Mouse (Mus musculus): ENCODE results near the gene Mex3d. TPM values are rescaled to one million over a fixed set of nuclear protein-coding genes. Genes with fewer than 3 reads are reported as not detected.
"Not testable (repeated sequence)": the region's sequence is repeated elsewhere in the genome, so short reads cannot be mapped to it uniquely, and the experiment has no call there.

Mex3d gene
- polyA plus RNA-seq, 1 experiment from 2014 or later: 13.6 TPM

GRCm38 (mm10) chr10:80345929-80346328 lies 41.5 kb downstream of the Mex3d start:
- not testable (repeated sequence) for H3K4me2 ChIP-seq (ENCODE audit: low read length); H3K9ac ChIP-seq (ENCODE audit: low read depth, low read length); ATAC-seq; H3K27ac ChIP-seq (ENCODE audit: low read length); H3K36me3 ChIP-seq (ENCODE audit: control insufficient read depth, insufficient read depth, low read length); H3K9me3 ChIP-seq (replicated peaks; ENCODE audit: control insufficient read depth, low read length, poor library complexity, severe bottlenecking); H3K4me3 ChIP-seq (ENCODE audit: low read depth, low read length)
- 75% methylated on average over 5 of the region's 6 CpGs for WGBS
- H3K4me1 ChIP-seq (ENCODE audit: control insufficient read depth, insufficient read depth, low read length): peaks cover 12% of the 10 kb centered on the region
- H3K27me3 ChIP-seq (ENCODE audit: control insufficient read depth, insufficient read depth, low read depth, low read length): peaks cover 89% of the 10 kb centered on the region

- peaks cover 12% of the 10 kb centered on the region for H3K4me1 ChIP-seq (ENCODE audit: control insufficient read depth, insufficient read depth, low read length)
- H3K9me3 ChIP-seq (replicated peaks; ENCODE audit: control insufficient read depth, low read length, poor library complexity, severe bottlenecking): no peaks in the 10 kb centered on the region
- no peak overlapping the region for H3K9ac ChIP-seq (ENCODE audit: low read depth, low read length)
- WGBS: under 1% methylated on average over 16 of the region's 16 CpGs
- ATAC-seq: no peak
- H3K4me2 ChIP-seq (ENCODE audit: low read length): no peak overlapping the region
- no peak overlapping the region for H3K27ac ChIP-seq (ENCODE audit: low read length)
- H3K36me3 ChIP-seq (ENCODE audit: control insufficient read depth, insufficient read depth, low read length): no peaks in the 10 kb centered on the region
- peaks cover 89% of the 10 kb centered on the region for H3K27me3 ChIP-seq (ENCODE audit: control insufficient read depth, insufficient read depth, low read depth, low read length)
- H3K4me3 ChIP-seq (ENCODE audit: low read depth, low read length): no peak overlapping the region
Measured at GRCm38 (mm10) chr10:80345122-80345521, 42.3 kb downstream of the Mex3d start.

GRCm38 (mm10) chr10:80344131-80344661 lies 43.3 kb downstream of the Mex3d start:
- Histone ChIP-seq H3K4me1 (ENCODE audit: control insufficient read depth, insufficient read depth, low read length) (peaks cover 12% of the 10 kb centered on the region), H3K36me3 (ENCODE audit: control insufficient read depth, insufficient read depth, low read length) (no peaks in the 10 kb centered on the region), H3K27ac (ENCODE audit: low read length) (no peak overlapping the region), H3K4me3 (ENCODE audit: low read depth, low read length) (no peak overlapping the region), H3K9me3 (replicated peaks; ENCODE audit: control insufficient read depth, low read length, poor library complexity, severe bottlenecking) (no peaks in the 10 kb centered on the region), H3K9ac (ENCODE audit: low read depth, low read length) (no peak overlapping the region), H3K27me3 (ENCODE audit: control insufficient read depth, insufficient read depth, low read depth, low read length) (peaks cover 81% of the 10 kb centered on the region), H3K4me2 (ENCODE audit: low read length) (no peak overlapping the region)
- 44% methylated on average over 9 of the region's 9 CpGs for whole genome bisulfite sequencing
- ATAC-seq: no peak

- Histone ChIP-seq H3K4me2 (ENCODE audit: low read length) (peak overlapping the region; percentile 59), H3K9me3 (replicated peaks; ENCODE audit: control insufficient read depth, low read length, poor library complexity, severe bottlenecking) (no peaks in the 10 kb centered on the region), H3K9ac (ENCODE audit: low read depth, low read length) (0 out of 2 replicates have a peak overlapping the region, but pooled peaks have one; percentile 3), H3K36me3 (ENCODE audit: control insufficient read depth, insufficient read depth, low read length) (no peaks in the 10 kb centered on the region), H3K27me3 (ENCODE audit: control insufficient read depth, insufficient read depth, low read depth, low read length) (peaks cover 73% of the 10 kb centered on the region), H3K27ac (ENCODE audit: low read length) (no peak overlapping the region), H3K4me1 (ENCODE audit: control insufficient read depth, insufficient read depth, low read length) (peaks cover 12% of the 10 kb centered on the region), H3K4me3 (ENCODE audit: low read depth, low read length) (peak overlapping the region; percentile 34)
- peak; percentile 4; the same call in 1 of the 2 replicates for ATAC-seq
- WGBS: 28% methylated on average over 13 of the region's 13 CpGs
Measured at GRCm38 (mm10) chr10:80343425-80343895, 44.0 kb downstream of the Mex3d start.

- Histone ChIP-seq H3K9ac (ENCODE audit: low read depth, low read length) (no peak overlapping the region), H3K9me3 (replicated peaks; ENCODE audit: control insufficient read depth, low read length, poor library complexity, severe bottlenecking) (no peaks in the 10 kb centered on the region), H3K4me1 (ENCODE audit: control insufficient read depth, insufficient read depth, low read length) (peaks cover 12% of the 10 kb centered on the region), H3K27me3 (ENCODE audit: control insufficient read depth, insufficient read depth, low read depth, low read length) (peaks cover 68% of the 10 kb centered on the region), H3K4me3 (ENCODE audit: low read depth, low read length) (peak overlapping the region; percentile 34), H3K36me3 (ENCODE audit: control insufficient read depth, insufficient read depth, low read length) (no peaks in the 10 kb centered on the region), H3K27ac (ENCODE audit: low read length) (no peak overlapping the region), H3K4me2 (ENCODE audit: low read length) (peak overlapping the region; percentile 59)
- 2% methylated on average over 26 of the region's 33 CpGs for WGBS
- peak; percentile 71 for ATAC-seq
Measured at GRCm38 (mm10) chr10:80342749-80343424, 44.6 kb downstream of the Mex3d start.

GRCm38 (mm10) chr10:80342305-80342748 lies 45.1 kb downstream of the Mex3d start:
- H3K4me2 ChIP-seq (ENCODE audit: low read length): peak overlapping the region; percentile 59
- H3K9me3 ChIP-seq (replicated peaks; ENCODE audit: control insufficient read depth, low read length, poor library complexity, severe bottlenecking): no peaks in the 10 kb centered on the region
- no peaks in the 10 kb centered on the region for H3K36me3 ChIP-seq (ENCODE audit: control insufficient read depth, insufficient read depth, low read length)
- H3K27ac ChIP-seq (ENCODE audit: low read length): no peak overlapping the region
- peaks cover 12% of the 10 kb centered on the region for H3K4me1 ChIP-seq (ENCODE audit: control insufficient read depth, insufficient read depth, low read length)
- H3K9ac ChIP-seq (ENCODE audit: low read depth, low read length): no peak overlapping the region
- H3K4me3 ChIP-seq (ENCODE audit: low read depth, low read length): peak overlapping the region; percentile 34
- peaks cover 62% of the 10 kb centered on the region for H3K27me3 ChIP-seq (ENCODE audit: control insufficient read depth, insufficient read depth, low read depth, low read length)
- WGBS: 2% methylated on average over 26 of the region's 26 CpGs
- peak; percentile 43 for ATAC-seq

- ATAC-seq: peak; percentile 16; the same call in 1 of the 2 replicates
- Histone ChIP-seq H3K27me3 (ENCODE audit: control insufficient read depth, insufficient read depth, low read depth, low read length) (peaks cover 59% of the 10 kb centered on the region), H3K36me3 (ENCODE audit: control insufficient read depth, insufficient read depth, low read length) (no peaks in the 10 kb centered on the region), H3K4me1 (ENCODE audit: control insufficient read depth, insufficient read depth, low read length) (peaks cover 12% of the 10 kb centered on the region), H3K9ac (ENCODE audit: low read depth, low read length) (no peak overlapping the region), H3K4me2 (ENCODE audit: low read length) (peak overlapping the region; percentile 59), H3K27ac (ENCODE audit: low read length) (no peak overlapping the region), H3K9me3 (replicated peaks; ENCODE audit: control insufficient read depth, low read length, poor library complexity, severe bottlenecking) (no peaks in the 10 kb centered on the region), H3K4me3 (ENCODE audit: low read depth, low read length) (peak overlapping the region; percentile 34; the same call in 1 of the 2 replicates)
- 3% methylated on average over 46 of the region's 47 CpGs for WGBS
Measured at GRCm38 (mm10) chr10:80341491-80342304, 45.8 kb downstream of the Mex3d start.

- Histone ChIP-seq H3K27ac (ENCODE audit: low read length) (no peak overlapping the region), H3K4me1 (ENCODE audit: control insufficient read depth, insufficient read depth, low read length) (peaks cover 12% of the 10 kb centered on the region), H3K36me3 (ENCODE audit: control insufficient read depth, insufficient read depth, low read length) (no peaks in the 10 kb centered on the region), H3K27me3 (ENCODE audit: control insufficient read depth, insufficient read depth, low read depth, low read length) (peaks cover 56% of the 10 kb centered on the region), H3K9ac (ENCODE audit: low read depth, low read length) (no peak overlapping the region), H3K4me3 (ENCODE audit: low read depth, low read length) (no peak overlapping the region), H3K4me2 (ENCODE audit: low read length) (no peak overlapping the region), H3K9me3 (replicated peaks; ENCODE audit: control insufficient read depth, low read length, poor library complexity, severe bottlenecking) (no peaks in the 10 kb centered on the region)
- ATAC-seq: no peak
- WGBS: 8% methylated on average over 21 of the region's 21 CpGs
Measured at GRCm38 (mm10) chr10:80341026-80341425, 46.4 kb downstream of the Mex3d start.

Measured in midbrain, embryonic 16.5 days (tissue).